Mouse (Mus musculus) bone marrow, adult 2 months (tissue): Measurements from ENCODE around the gene Zfp94. TPM values are rescaled to one million over a fixed set of nuclear protein-coding genes. Genes with fewer than 3 reads are reported as not detected.

Source experiments
- H3K27ac ChIP-seq: fragments of 200-500 bp; 2 replicates; pipeline ENCODE4 v1.5.1; 2012; ENCODE audit warnings: low read depth, mild to moderate bottlenecking, control low read depth, inconsistent platforms, low read length; ENCODE audit not compliant: control insufficient read depth, poor library complexity, insufficient read depth
- H3K4me1 ChIP-seq: fragments of 200-500 bp; 2 replicates; pipeline ENCODE4 v1.6.1; 2011; ENCODE audit warnings: low read length; ENCODE audit not compliant: control insufficient read depth, insufficient read depth
- H3K4me3 ChIP-seq: fragments of 200-500 bp; replicated peaks from 2 replicates; pipeline ENCODE3; 2011; ENCODE audit warnings: mild to moderate bottlenecking, low read depth, low read length, control low read depth; ENCODE audit not compliant: control insufficient read depth
- CTCF ChIP-seq: fragments of 200-500 bp; IDR thresholded peaks from 2 replicates; pipeline ENCODE4 v1.5.1; 2011; ENCODE audit warnings: low read length, control low read depth; ENCODE audit not compliant: control insufficient read depth, insufficient read depth
- POLR2A ChIP-seq: fragments of 200-500 bp; IDR thresholded peaks from 2 replicates; pipeline ENCODE4 v1.6.1; 2011; ENCODE audit warnings: low read depth, mild to moderate bottlenecking, control low read depth, low read length, borderline replicate concordance; ENCODE audit not compliant: control insufficient read depth
- WGBS: fragments of 180-500 bp; shearing (Covaris S2); methylation state at CpG from one replicate; pipeline ENCODE4 v1.1.7; 2018; 5-methylcytosine and 5-hydroxymethylcytosine counted together
- polyA plus RNA-seq: library from polyadenylated mRNA; stranded (reverse); fragments of >200 nt; gene quantifications from 2 replicates; pipeline ENCODE4 v1.2.4, GENCODE M21; 2011; ENCODE audit warnings: low replicate concordance; ENCODE audit not compliant: missing spikeins, insufficient read depth, insufficient read length

Zfp94 gene
- polyA plus RNA-seq, 1 experiment = 5.4 TPM

DNA sequence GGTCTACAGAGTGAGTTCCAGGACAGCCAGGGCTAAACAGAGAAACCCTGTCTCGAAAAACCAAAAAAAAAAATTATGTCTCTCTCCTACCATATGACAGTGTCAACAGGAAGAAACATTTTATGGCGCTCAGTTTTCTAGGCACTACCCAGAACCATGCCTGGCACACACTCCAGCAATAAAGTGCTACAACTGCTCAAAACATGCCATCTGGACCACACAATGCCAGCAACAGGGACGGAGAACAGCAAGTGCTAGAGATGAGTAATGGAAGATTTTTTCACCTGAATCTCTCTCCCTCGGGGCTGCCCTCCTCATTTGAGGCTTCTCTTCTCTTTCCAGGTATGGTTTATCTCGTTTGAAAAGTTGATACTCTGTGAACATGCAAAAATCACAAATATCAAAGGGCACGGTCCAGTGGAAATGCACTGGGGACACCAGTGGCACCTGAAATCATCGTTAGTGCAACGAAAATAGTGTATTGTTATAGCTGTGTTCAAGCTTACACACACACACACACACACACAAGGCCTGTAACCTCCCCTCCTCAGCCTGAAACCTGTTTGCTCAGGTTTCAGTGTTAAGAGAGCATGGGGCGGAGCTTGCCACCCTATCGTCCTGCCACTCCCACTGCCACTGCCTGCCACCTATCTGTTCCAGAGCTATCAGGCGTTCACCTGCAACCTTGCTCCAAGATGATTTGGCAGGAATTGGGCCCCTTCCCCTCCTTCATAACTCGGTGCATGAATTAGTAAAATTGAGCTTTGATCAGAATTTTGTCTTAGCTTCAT, 23.2 kb downstream of the Zfp94 start:
- no peak overlapping the region for H3K27ac ChIP-seq
- WGBS = 82% methylated on average over 12 of the region's 12 CpGs
- no peaks in the 10 kb centered on the region for H3K4me1 ChIP-seq
- TF ChIP-seq POLR2A (no peak), CTCF (no peak)
- no peak overlapping the region for H3K4me3 ChIP-seq

GRCm38 (mm10) chr7:24291387-24292090, 24.9 kb downstream of the Zfp94 start:
- no peak overlapping the region for H3K27ac ChIP-seq
- H3K4me3 ChIP-seq = no peak overlapping the region
- no peaks in the 10 kb centered on the region for H3K4me1 ChIP-seq
- TF ChIP-seq CTCF (no peak), POLR2A (no peak)
- 90% methylated on average over 27 of the region's 27 CpGs for WGBS

DNA sequence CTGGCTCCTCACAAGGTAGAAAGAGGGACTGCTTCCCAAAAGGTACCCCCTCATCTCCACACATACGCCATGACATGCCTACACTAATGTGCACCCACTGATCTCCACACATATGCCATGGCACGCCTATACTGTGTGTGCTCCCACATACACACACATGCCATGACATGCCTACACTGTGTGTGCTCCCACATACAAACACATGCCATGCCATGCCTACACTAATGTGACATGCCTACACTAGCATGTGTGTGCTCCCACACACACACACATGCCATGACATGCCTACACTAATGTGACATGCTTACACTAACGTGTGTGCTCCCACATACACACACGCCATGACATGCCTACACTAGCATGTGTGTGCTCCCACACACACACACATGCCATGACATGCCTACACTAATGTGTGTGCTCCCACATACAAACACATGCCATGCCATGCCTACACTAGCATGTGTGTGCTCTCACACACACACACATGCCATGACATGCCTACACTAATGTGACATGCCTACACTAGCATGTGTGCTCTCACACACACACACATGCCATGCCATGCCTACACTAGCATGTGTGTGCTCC, 26.3 kb downstream of the Zfp94 start:
- H3K4me1 ChIP-seq = no peaks in the 10 kb centered on the region
- H3K27ac ChIP-seq = no peak overlapping the region
- no peak overlapping the region for H3K4me3 ChIP-seq
- TF ChIP-seq POLR2A (no peak), CTCF (no peak)
- 90% methylated on average over 4 of the region's 4 CpGs for WGBS

- no peak overlapping the region for H3K4me3 ChIP-seq
- H3K4me1 ChIP-seq = no peaks in the 10 kb centered on the region
Observed at GRCm38 (mm10) chr7:24288512-24288911, 28.0 kb downstream of the Zfp94 start.

GRCm38 (mm10) chr7:24287670-24288069, 28.8 kb downstream of the Zfp94 start:
- TF ChIP-seq POLR2A (no peak), CTCF (no peak)

More at GRCm38 (mm10) chr7:24288512-24288911, 28.0 kb downstream of the Zfp94 start:
- WGBS = 88% methylated on average over 6 of the region's 6 CpGs
- no peak for TF ChIP-seq CTCF
- TF ChIP-seq POLR2A = no peak
- no peak overlapping the region for H3K27ac ChIP-seq

DNA sequence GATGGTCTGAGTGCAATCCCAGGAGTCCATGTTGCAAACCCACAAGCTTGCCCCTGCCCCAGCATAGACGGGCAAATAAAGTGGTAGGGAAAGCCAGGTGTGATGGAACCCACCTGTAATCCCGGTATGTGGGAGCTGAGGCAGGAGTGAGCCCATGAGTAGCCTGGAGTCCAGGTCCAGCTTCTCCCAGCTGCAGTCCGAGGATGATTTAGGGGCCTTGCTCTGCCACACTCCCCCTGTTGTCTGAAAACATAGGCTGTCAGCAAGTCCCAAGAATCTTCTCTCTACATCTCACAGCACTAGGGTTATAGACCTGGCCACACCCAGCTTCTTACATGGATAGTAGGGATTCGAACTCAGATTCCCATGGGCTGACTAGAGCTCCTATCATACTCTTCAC, 29.6 kb downstream of the Zfp94 start:
- H3K4me1 ChIP-seq = no peaks in the 10 kb centered on the region
- no peak overlapping the region for H3K27ac ChIP-seq
- no peak for TF ChIP-seq CTCF
- no peak for TF ChIP-seq POLR2A
- H3K4me3 ChIP-seq = no peak overlapping the region
- 71% methylated on average over 4 of the region's 4 CpGs for WGBS

More at GRCm38 (mm10) chr7:24287670-24288069, 28.8 kb downstream of the Zfp94 start:
- Histone ChIP-seq H3K4me3 (no peak overlapping the region), H3K27ac (no peak overlapping the region), H3K4me1 (no peaks in the 10 kb centered on the region)
- 75% methylated on average over 5 of the region's 5 CpGs for WGBS

DNA sequence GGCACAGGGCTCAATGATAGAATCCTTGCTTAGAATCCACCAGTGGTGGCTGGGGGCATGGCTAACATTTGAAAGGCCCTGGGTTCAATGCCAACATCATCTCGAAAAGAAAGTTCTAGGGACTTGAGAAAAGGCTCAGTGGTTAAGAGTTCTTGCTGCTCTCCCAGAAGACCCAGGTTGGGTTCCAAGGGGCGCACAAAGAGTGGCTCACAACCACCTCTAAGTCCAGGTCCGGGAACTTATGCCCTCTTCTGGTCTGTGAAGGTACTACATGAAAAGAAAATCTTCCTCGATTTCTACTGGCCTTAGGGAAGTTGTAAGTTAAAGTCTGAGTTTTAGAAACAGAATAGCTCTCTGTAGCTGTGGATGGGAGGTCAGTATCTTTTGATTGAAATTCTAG, 30.4 kb downstream of the Zfp94 start:
- TF ChIP-seq POLR2A = no peak
- no peak for TF ChIP-seq CTCF
- no peaks in the 10 kb centered on the region for H3K4me1 ChIP-seq
- no peak overlapping the region for H3K4me3 ChIP-seq
- WGBS = 49% methylated on average over 4 of the region's 4 CpGs
- no peak overlapping the region for H3K27ac ChIP-seq

- TF ChIP-seq CTCF = no peak
- TF ChIP-seq POLR2A = no peak
- Histone ChIP-seq H3K27ac (no peak overlapping the region), H3K4me1 (no peaks in the 10 kb centered on the region), H3K4me3 (no peak overlapping the region)
- 64% methylated on average over 4 of the region's 4 CpGs for WGBS
Observed at GRCm38 (mm10) chr7:24280858-24281145, 35.7 kb downstream of the Zfp94 start.
